Mouse (Mus musculus) heart, adult 11 months (tissue): ENCODE data around the gene Dnajb11.

Experiments used
- DNase-seq: peaks from one replicate; pipeline ENCODE4 v3.0.0; 2022

Dnajb11 gene

DNA sequence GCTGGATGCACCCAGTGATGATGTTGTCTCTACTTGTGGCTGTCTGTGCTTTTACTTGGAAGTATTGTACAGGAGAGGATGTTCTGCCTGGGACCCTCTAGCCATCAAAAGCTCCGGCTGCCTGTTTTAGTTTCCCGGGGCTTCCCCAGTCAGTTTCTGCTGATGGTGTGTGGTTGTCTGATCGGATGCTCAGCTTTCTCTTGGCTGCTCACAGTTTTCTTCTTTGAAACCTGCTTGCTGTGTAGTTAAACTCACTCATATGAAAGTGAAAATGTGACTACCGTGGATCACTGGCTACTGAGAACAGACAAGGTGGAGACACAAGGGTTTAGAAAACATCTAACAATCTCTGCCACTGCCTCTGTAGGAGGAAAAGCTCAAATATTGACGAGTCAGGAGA, 25.8 kb downstream of the Dnajb11 start:
- DNase-seq, result no peak

DNA sequence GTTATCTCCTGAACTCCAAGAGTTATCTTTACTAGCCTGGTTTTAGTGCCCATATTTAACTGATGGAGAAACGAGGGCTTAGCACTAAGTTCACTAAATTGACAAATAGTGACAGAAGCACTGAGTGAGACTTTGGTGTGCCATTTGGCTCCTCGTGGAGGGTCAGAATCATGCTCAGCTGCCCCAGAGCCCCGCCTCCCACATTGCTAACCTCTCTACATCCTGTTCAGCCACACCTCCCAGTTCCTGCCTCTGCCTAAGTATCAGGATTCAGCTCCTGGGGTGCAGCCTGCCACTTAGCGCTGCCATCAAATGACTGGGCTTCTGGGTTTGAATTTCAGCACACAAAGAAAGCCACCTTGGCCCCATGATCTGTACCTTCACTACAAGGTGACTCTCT, 27.7 kb downstream of the Dnajb11 start:
- DNase-seq, result no peak

GRCm38 (mm10) chr16:22886726-22887125, 29.1 kb downstream of the Dnajb11 start:
- DNase-seq, result no peak

GRCm38 (mm10) chr16:22888835-22889234, 31.2 kb downstream of the Dnajb11 start:
- DNase-seq, result no peak

DNA sequence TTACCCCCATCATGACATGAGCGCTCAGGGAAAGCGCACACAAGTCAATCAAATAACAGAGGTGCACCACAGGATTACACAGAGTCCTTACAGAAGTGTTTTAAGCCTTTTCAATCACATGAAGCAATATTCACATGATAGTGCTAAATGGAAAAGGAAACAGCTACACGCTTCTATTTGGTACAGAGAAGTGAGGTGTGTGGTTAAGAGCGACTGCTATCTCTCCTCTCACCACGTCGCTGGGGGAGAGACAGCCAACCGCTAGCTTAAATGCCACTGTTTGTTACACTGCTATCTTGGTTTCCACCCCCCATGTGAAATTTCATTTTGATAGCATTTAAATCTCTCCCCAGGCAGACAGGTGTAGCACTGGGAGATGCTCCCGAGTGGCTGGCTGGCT, 32.1 kb downstream of the Dnajb11 start:
- DNase-seq, result no peak

DNA sequence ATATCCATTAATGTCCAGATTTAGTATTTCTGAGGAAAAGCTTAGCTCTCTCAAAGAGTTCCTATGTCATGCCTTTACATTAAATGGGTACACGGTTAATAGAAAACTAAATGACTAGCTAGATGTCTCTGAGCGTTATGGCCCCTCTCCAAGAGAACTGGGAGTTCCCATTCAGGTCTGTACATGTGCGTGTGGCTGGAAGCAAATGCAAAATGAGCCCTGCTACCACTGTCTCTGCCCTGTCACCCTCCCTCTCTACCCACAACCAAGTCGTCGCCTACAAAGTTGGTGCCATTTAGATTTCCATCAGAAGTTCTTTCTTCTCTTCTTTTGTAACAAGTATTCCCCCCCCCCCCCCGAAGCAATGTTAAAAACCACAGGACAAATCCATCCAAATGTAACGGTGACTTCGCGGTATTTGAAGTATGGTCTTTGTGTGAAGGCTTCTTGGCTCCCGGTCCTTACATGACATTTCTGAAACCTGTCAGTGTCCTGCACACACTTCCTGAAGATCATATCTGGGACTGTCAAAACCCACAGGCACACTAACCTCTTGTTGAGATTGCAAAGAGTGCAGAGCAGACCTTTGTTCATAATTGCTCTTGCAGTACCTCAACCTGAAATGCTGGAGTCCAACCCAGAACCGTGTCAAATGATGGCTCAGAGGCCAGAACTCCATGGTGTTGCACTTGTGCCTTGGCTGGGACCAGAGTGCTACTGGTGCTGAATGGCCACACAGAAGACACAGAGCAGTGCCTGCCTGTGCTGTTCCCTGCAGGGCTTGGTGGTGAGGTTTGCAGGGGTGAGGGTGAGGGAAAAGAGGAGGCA, 33.3 kb downstream of the Dnajb11 start, which contains the start of gene Ahsg:
Ahsg (plus strand) TSS at position 595 of the 828 bp plus-strand sequence.
- DNase-seq, result no peak

DNA sequence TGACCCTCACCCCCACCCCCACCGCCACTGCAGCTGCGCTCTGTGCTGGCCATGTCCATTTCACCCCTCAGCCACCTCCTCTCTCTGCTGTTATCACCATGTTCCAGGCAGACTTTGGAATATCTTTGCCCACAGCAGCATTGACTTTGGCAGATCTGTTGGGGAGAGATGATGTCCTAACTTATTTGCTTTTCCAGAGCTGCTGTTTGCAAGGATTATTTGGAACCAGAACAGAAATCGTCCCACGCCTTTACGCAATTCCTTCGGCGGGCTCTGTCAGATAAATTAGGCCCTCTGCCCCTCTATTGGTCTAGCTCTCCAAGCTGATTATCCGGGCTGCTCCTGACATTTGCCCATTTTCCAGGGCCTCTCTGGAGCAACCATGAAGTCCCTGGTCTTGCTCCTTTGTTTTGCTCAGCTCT, 34.1 kb downstream of the Dnajb11 start:
- peak; percentile 97 for DNase-seq

DNA sequence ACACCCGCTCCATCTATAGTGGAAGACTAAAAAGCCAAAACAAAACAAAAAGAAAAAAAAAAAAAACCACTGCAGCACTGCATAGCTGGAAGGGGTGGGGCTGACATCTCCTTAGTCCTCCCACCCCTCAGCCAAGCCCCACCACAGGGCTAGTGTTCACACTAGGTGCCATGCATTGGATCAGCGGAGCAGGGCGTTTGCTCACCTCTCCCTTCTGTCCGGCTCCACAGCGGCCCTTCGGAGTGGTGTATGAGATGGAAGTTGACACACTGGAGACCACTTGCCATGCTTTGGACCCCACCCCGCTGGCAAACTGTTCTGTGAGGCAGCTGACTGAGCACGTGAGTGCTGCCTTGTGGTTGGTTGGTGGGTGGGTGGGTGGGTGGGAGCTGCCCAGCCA, 36.5 kb downstream of the Dnajb11 start:
- no peak for DNase-seq

DNA sequence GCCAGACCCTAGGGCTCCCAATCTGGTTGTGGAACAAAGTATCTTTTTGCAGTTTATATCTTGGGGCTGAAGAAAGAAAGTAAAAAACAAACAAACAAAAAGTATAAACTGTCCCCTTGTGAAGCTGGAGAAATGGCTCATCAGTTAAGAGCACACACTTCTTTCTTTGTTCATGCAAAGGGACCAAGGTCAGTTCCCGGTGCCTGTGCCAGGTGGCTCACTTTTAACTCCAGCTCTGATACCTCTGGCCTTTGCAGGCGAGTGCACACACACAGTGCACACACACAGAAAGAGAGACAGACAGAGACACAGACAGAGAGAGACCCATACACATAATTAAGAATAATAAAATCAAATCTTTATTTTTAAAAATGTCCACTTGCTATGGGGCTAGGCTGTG, 39.0 kb downstream of the Dnajb11 start:
- DNase-seq, result no peak

DNA sequence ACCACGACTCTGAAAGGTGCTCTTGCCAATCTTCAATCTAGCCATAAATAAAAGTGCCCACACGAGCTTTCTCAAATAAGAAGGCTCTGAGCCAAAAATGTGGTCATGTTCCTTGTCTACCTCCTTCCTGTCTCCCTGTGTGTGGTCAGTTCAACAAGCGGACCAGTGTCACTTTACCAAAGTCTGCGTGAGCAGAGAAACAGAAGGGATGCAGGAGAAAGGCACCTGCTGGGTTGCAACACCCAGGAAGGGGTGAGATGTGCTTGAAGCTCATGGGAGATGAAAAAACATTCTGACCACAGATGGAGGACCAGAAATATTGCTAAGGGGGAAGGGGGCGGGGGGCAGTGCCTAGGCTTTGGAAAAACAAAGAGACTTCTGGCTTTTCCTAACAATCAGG, 41.7 kb downstream of the Dnajb11 start:
- DNase-seq, result no peak

DNA sequence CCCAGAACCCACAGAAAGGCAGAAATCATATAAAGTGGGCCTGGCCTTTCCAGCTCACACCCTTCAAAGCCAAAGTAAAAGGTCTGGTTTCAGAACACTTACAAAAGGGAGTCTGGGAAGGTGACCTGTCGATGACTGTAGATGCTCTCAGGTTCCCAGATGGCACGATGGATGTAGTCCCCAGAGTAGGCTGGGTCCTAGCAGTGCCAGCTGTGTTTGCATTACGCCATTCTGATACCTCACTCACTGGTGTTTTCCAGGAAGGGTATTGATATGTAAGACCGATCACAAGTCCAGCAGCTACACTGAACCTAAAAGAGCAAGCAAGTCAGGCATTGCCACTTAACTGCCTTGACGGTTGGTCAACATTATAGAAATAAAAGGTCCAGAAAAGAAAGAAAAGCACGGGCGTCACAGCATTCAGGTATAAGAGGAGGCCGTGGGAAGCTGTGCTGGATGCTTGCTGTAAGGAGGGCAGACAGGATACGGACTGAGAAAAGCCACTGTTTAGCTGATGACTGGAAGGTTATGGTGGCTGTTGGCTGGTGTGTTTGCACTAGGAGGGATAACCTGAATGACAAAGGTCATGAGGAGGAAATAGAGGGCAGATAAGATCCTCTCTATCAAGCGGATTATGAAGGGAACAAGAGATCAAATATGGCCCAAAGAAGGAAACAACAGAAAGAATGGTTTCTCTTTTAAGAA, 42.4 kb downstream of the Dnajb11 start:
- DNase-seq, result no peak

DNA sequence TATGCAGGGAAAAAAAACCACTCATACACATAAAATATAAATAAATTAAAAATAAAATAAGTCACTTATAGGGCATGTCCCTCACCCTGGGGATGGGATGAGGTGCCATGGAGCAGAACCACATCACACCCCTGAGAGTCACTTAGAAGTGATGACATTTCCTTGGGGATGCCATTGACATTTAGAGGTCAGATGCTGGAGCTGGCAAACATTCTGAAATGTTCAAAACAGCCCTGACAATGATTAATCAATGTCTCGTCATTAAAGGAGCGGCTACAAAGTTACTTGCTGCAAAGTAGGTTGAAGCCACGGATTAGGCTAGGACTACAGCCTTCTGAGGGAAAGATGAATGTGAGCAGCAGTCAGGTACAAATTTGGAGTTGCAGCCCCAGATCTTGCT, 43.7 kb downstream of the Dnajb11 start:
- DNase-seq, result no peak

- DNase-seq, result no peak
Observed at GRCm38 (mm10) chr16:22909290-22909689, 51.6 kb downstream of the Dnajb11 start.

DNA sequence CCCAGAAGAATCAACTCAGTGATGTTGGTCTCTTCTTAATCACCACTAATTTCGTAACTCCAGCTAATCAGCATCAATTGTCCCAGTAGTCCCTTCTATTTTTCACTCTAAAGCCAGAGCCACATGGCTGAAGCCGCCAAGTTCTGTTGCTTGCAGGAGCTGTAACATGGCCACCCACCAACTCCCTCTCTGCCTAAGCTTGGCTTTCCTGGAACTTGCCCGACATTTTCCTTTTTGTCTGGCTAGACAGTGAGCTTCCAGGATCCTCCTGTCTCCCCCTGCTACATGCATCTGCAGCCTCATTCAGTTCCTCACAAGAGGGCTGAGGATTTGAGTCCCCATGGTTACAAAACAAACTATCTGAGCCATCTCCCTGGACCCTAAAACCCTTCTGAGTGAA, 54.3 kb downstream of the Dnajb11 start:
- DNase-seq, result peak; percentile 96

GRCm38 (mm10) chr16:22912886-22913285, 55.2 kb downstream of the Dnajb11 start:
- no peak for DNase-seq

DNA sequence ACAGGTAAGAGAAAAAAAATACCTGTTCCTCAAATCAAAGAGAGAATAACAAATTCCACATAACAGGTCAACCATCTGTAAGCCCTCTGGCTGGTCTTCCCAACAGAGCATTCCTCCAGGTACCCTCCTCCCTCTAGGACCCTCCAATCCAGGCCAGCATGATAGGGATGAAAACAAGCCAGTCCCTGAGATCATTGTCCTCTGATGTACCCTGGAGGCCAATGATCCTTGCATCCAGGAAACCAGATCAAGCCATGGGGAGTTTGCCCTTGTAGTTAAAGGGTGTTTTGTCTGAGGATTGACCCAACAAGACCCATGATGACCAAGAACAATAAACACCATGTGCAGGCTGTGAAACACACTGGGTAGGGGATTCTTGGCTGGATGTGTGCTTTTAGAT, 56.6 kb downstream of the Dnajb11 start:
- no peak for DNase-seq

DNA sequence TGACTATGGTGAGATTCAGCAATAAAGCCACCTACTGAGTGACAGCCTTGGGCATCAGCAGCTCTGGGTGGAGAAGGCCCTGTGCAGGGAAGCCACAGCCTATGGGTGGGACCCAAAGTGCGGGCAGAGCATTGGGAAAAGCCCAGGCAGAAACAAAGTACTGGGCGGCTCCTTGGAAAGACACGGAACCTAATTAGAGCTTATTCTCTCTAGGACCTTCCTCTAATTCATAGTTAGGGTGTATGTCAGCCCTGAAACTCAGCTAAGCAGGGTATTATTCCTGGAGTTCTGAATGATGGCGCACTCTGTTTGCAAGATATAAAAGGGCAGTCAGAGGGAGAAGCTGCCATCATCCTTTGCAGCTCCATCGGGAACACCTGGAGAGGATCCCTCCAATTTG, 60.4 kb downstream of the Dnajb11 start, which contains the start of gene Fetub:
Fetub (plus strand) TSS at position 301 of the 400 bp plus-strand sequence.
- DNase-seq, result no peak

GRCm38 (mm10) chr16:22918664-22919312, 61.1 kb downstream of the Dnajb11 start:
- peak; percentile 81 for DNase-seq

GRCm38 (mm10) chr16:22919971-22920854, 62.6 kb downstream of the Dnajb11 start:
- peak; percentile 97 for DNase-seq

GRCm38 (mm10) chr16:22921761-22922160, 64.1 kb downstream of the Dnajb11 start:
- peak; percentile 76 for DNase-seq

DNA sequence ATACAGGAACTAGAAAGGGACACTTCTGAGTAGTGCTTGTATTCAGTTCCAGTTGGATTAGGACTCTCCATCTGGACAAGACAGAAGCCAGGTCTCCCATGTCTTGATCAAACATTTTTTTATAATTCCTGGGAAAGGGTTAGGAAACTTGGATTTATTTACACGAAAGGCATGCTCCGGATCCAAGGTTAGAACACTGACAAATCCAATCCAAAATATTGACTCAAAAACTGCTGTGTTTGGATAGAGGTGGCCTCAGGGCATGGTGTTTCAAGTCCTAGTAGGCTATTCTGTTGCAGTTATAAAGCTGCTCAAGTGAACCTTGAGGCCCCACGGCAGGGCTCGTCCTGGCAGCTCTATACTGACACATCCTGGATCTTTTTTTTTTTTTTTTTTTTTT, 64.8 kb downstream of the Dnajb11 start:
- DNase-seq, result no peak
